Mouse (Mus musculus) embryo, embryonic 9.5 days (tissue): ENCODE results near the gene Ankrd7.
A peak's percentile ranks its signal among the peaks of the same experiment; 100 is the strongest.
"Not testable (repeated sequence)": the region's sequence is repeated elsewhere in the genome, so short reads cannot be mapped to it uniquely, and the experiment has no call there.

ENCODE experiments used
- DNase-seq: peaks from one replicate; pipeline ENCODE4 v3.0.0-alpha.2; 2017; ENCODE audit errors: extremely low spot score

Gene Ankrd7

GRCm38 (mm10) chr6:18866018-18866417, at the start of gene Ankrd7:
Ankrd7 (plus strand) TSS chr6:18866318.
- no peak for DNase-seq

- DNase-seq = peak; percentile 52
Observed at GRCm38 (mm10) chr6:18819343-18819742, 46.8 kb upstream of the Ankrd7 start.

- DNase-seq = no peak
Observed at GRCm38 (mm10) chr6:18820246-18820645, 45.9 kb upstream of the Ankrd7 start.

GRCm38 (mm10) chr6:18822812-18823211, 43.3 kb upstream of the Ankrd7 start:
- no peak for DNase-seq

GRCm38 (mm10) chr6:18832958-18833357, 33.2 kb upstream of the Ankrd7 start:
- no peak for DNase-seq

GRCm38 (mm10) chr6:18844529-18844928, 21.6 kb upstream of the Ankrd7 start:
- DNase-seq = not testable (repeated sequence)

GRCm38 (mm10) chr6:18845571-18845970, 20.5 kb upstream of the Ankrd7 start:
- DNase-seq = not testable (repeated sequence)

GRCm38 (mm10) chr6:18848051-18848701, 17.9 kb upstream of the Ankrd7 start, which contains the start of gene Lsm8:
Lsm8 (plus strand) TSS chr6:18848579.
- DNase-seq = peak; percentile 95

GRCm38 (mm10) chr6:18848702-18849061, 17.4 kb upstream of the Ankrd7 start:
- DNase-seq = no peak

GRCm38 (mm10) chr6:18855323-18855722, 10.8 kb upstream of the Ankrd7 start:
- DNase-seq = no peak

- DNase-seq = no peak
Observed at GRCm38 (mm10) chr6:18856487-18857078, 9.5 kb upstream of the Ankrd7 start.

- no peak for DNase-seq
Observed at GRCm38 (mm10) chr6:18889030-18889429, 22.9 kb downstream of the Ankrd7 start.

- DNase-seq = no peak
Observed at GRCm38 (mm10) chr6:18894142-18894541, 28.0 kb downstream of the Ankrd7 start.

GRCm38 (mm10) chr6:18907173-18907572, 41.1 kb downstream of the Ankrd7 start:
- DNase-seq = no peak

GRCm38 (mm10) chr6:18913179-18913578, 47.1 kb downstream of the Ankrd7 start:
- no peak for DNase-seq

GRCm38 (mm10) chr6:18916021-18916420, 49.9 kb downstream of the Ankrd7 start:
- no peak for DNase-seq

GRCm38 (mm10) chr6:18916471-18916870, 50.4 kb downstream of the Ankrd7 start:
- no peak for DNase-seq
